Mouse (Mus musculus) right cerebral cortex, postnatal 25 days (tissue): Measurements from ENCODE around the gene Slc5a11.

Source experiments
- DNase-seq: peaks from one replicate; pipeline ENCODE4 v3.0.0; 2022

The Slc5a11 gene

DNA sequence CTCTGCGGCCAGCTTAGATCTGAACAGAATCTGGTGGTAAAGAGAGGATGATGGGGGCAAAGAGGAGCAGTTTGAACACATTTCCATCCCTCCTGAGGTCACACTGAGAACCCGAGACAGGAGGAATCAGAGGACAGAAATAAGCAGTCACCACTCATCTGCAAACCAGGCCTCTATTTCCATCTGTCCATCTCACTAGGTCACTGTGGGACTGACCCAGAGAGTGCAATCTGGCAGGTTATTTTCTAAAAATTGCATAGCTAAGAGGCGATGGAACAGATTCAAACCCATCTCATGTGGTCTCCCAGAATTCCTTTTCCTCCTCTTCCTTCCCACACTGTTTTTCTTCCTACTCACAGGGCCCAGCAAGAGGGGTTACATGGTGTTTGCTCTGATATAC, 73.3 kb downstream of the Slc5a11 start:
- DNase-seq = no peak

DNA sequence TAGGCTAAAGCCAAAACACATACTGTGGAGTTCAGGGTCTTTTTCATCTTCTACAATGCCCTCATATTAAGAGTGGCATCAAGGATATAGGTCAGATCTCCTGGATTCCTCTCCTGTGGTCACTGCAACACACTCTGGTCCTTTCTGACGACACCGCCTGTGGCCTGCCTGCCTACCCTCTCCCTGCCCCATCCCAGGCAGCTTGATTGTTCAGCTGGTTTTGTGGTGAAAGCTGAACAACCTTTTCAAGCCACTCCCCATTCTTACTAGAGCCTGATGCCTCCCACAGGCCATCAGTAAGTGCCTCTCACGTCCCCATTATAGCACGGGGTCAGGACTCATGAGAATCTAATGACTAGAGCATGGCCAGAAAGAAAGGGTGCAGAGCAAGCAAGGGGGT, 74.6 kb downstream of the Slc5a11 start:
- no peak for DNase-seq

DNA sequence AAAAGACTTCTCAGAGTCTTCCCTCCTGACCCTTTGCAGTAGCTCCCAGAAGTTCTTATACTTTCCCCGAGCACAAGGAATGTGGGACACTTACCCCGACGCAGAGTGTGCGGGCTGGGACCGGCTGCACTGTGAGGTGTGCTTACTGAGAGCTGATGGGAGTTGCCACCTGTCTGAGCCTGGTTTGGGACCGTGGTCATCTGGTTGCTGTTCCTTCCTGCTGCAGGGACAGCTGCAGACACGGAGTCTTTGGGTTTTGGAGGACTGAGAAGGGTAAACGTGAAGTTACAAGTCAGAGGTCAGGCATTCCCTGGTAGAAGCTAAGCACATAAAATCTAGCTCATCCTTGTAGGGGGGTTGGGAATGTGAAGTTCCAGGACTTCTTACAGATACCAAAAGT, 77.4 kb downstream of the Slc5a11 start:
- DNase-seq = no peak

DNA sequence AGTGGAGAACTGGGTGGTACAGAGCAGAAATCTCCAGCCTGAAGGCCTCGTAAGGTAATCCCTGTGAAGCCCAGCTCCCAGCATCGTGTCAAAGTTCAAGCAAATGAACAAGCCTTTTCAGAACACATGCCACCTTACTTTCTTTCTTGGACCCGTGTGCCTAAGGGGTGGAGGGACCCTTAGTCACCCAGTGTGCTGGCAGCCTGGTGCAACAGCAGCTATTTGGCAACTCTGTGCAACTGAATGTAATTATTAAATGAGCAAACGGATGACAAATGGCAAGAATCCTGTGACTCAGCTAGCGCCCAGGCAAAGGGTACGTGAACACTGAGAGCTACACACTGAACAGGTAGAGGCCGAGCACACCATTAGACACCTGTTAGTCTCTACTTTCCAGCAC, 79.3 kb downstream of the Slc5a11 start:
- DNase-seq = no peak

DNA sequence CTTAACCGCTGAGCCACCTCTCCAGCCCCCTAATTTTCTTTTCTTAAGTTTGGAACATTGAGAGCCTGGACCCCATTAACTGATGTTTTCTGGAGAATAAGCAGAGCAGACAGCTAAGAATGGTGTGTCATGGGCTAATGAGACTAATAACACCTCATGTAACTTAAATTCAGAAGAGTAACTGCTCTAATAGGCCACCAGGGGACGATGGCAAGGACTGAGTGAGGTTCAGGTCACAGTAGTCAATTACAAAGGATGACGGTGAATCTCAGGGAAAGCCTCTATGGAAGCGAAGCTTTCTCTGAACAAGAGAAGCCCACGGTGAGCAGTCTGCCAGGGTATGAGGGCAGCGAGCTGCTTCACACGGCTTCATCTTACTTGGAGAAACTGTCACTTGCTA, 80.8 kb downstream of the Slc5a11 start:
- no peak for DNase-seq

DNA sequence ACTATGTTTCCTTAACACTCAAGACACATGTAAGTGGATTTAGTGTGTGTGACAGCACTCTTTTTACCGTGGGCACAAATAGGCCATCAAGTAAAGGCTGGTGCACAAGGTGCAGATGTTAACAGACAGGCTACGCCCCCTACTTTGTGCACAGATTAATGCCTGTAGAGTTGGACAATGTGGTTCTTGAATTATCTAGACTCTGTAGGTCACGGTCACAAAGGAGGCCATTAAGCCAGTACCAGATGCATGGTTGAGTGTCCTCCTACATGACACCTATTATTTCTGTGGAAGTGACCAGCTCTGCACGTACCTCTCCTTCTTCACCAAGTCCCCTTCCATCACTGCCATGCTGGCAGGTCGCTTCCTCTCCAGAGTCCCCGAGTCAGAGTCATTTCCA, 81.5 kb downstream of the Slc5a11 start:
- DNase-seq = no peak

DNA sequence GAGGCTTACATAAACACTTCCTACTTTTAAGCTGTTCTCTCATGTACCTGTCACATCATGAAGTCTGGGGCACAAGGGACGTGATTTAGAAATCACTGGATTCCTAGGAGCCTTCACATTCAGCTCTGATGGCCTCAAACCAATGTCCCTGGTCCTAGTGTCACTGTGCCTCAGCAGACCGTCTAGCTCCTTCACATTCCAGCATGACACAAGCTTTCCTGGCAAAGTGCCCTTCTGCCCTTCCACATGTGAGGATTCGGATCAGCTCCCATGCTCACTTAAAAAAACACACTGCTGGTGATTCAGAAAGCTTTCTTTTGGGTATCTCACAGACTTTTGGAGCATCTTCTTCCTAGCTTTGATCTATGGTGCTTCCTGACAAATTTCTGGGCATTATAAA, 83.6 kb downstream of the Slc5a11 start:
- no peak for DNase-seq

DNA sequence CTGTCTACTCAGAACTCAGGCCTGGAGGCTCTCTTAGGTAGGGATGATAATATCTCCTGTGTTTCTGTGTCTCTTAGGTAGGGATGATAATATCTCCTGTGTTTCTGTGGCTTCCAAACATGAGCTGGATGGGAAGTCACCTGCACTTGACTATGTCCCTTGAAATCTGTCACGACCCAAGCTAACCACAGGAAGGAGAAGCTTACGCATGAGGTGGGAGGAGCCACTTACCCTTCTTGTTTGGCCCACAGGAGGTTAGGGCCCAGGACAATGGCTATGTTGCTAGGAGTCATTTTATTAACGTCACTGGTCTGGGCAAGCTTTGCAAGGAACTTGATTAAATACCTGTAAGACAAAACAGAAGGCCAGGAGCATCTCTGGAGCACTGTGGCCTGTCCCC, 85.7 kb downstream of the Slc5a11 start:
- no peak for DNase-seq

DNA sequence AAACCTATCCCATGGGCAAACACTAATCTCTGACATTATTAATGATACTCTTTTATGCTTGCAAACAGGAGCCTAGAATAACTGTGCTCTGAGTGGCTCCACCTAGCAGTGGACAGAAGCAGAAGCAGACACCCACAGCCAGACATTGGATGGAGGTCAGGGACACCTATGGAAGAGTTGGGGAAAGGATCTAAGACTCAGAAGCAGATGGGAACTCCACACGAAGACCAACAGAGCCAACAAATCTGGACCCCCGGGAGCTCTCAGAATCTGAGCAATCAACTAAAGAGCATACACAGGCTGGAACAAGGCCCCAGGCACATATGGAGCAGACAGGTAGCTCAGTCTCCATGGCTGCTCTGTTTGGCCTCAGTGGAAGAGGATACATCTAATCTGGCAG, 90.8 kb downstream of the Slc5a11 start:
- DNase-seq = no peak

DNA sequence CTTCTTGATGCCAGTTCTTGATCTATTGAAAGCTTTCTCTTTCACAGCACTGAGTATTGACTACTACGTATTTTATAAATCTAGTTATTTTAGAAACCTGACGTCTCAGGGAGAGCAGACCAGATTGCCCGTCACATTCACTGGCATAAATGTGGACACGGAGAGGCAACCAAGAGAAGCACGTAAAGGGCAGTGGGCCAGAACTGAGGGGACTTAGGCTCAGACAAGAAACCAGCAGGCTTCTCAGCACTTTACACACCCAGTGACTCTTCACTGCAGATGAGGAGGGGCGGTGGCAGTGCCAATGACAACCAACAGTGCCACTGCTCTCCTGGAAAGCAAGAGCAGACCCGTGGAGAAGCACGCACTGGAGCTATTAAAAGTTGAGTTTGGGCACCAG, 92.7 kb downstream of the Slc5a11 start:
- DNase-seq = no peak

DNA sequence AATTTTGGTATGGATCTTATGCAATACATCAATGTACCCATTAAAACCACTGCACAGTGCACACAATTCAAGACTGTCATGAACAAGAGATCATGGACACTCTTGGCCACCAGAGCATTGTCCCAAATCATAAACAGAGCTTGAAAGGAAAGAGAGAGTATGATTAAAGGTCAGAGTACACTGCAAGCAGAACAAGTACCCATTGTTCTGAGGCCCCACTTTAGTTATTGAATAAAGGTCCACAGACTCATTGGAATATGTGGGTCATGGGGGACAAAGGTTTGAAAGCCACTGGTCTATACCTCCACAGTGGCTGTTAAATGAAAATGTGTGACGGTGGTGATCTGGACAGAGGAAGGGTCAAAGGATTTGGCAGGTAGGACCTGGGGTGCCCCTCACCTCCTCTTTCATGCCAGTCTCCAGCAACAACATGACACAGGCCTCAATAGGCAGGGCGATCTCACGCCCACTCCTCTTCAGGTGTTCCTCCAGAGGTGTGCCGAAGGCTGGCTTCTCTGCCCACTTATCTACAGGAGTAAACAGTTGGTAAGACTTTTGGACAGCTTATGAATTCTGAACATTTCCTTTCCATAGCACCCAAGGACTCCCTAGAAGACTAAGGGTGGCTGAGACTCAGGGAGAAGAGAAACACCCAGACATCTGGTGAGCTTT, 93.4 kb downstream of the Slc5a11 start:
- DNase-seq = no peak

DNA sequence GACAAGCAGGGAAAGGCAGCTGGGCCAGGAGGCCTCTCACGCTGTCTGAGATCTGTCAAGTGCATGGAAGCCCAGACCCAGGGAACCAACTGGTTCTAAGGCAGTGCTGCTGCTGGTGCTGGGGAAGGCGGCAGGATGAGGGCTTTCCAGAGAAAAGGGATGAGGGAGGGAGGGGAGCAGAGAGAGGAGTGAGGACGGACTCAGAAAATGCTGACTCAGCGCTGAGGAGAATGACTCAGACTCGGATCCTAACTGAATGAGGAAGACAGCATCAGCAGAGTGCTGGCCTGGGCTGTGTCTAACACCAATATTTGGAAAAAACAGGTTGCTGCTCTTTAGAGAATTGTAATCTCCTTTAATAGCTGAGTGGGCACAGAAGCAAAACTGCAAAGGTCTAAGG, 97.3 kb downstream of the Slc5a11 start:
- DNase-seq = no peak

DNA sequence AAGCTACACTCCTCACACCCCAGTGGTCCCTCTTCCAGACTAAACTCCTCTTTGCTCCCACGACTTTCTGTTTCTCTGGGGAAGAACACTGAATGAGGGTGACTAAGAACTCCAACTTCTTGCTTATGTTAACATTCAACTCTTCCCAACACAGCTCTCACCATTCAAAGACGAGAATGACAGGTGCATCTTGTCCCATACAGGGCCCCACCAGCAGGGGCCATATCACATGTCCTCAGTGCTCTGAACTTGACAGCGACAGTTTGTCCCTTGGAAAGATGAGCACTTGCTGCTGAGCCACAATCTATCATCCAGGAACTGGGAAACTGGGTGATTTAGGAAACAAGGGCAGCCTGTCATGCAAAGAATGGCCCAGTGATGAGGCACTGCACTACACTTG, 98.2 kb downstream of the Slc5a11 start:
- no peak for DNase-seq

DNA sequence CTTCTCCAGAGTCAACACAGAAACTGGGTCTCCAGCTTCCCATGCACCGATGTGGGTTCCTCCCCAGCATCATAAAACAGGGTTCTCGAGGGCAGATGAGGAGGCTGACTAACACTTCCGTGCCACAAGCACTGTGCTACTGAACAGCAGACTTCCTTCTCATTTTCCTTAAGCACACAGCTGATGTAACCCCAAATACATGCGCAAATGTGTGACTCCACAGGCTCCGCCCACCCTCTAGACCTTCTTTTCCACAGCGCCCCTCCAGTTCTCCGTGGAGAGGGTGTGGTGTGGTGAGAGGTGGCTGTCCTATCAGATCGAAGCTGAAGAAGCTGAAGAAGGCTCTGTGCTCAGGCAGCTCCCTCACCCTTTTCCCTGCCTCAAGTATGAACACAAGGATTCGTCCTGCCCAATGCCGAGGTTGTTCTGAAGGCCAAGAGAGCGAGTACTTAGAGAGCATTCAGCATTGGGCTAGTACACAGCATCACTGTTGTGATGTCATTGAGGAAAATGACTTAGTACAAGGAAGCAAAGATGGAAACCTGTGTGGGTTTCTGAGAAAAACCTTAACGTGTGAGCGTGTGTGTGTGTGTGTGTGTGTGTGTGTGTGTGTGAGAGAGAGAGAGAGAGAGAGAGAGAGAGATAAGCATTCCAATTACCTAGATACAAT, 108.0 kb downstream of the Slc5a11 start:
- no peak for DNase-seq
